Mouse (Mus musculus) myocyte (in vitro differentiated cells): ENCODE data around the gene Lingo2.

Experiments used
- CEBPB ChIP-seq: IDR thresholded peaks from 2 replicates; pipeline ENCODE4 v1.6.1; 2011; ENCODE audit warnings: mild to moderate bottlenecking, moderate library complexity; ENCODE audit not compliant: poor library complexity, insufficient read depth, severe bottlenecking
- E2F4 ChIP-seq: IDR thresholded peaks from one replicate; pipeline ENCODE4 v1.6.1; 2011; ENCODE audit warnings: mild to moderate bottlenecking, control low read depth, moderate library complexity; ENCODE audit not compliant: insufficient read depth
- MAX ChIP-seq: IDR thresholded peaks from one replicate; pipeline ENCODE4 v1.6.1; 2011; ENCODE audit warnings: low read depth, mild to moderate bottlenecking, control low read depth
- POLR2A ChIP-seq: IDR thresholded peaks from one replicate; pipeline ENCODE4 v1.6.1; 2011; ENCODE audit warnings: low read depth, mild to moderate bottlenecking, control low read depth, moderate library complexity; ENCODE audit not compliant: insufficient read length
- POLR2AphosphoS2 ChIP-seq: IDR thresholded peaks from one replicate; pipeline ENCODE4 v1.6.1; 2011; ENCODE audit warnings: low read depth, control low read depth; ENCODE audit not compliant: insufficient read length
- SRF ChIP-seq: IDR thresholded peaks from one replicate; pipeline ENCODE4 v1.6.1; 2011; ENCODE audit warnings: low read depth; ENCODE audit not compliant: control insufficient read depth, insufficient read length
- TCF12 ChIP-seq: IDR thresholded peaks from one replicate; pipeline ENCODE4 v1.6.1; 2011; ENCODE audit warnings: mild to moderate bottlenecking, control low read depth; ENCODE audit not compliant: poor library complexity, insufficient read depth, severe bottlenecking
- USF1 ChIP-seq: IDR thresholded peaks from one replicate; pipeline ENCODE4 v1.6.1; 2011; ENCODE audit warnings: low read depth, mild to moderate bottlenecking, control low read depth, moderate library complexity

GRCm38 (mm10) chr4:36435211-36435610 lies 516.3 kb downstream of the Lingo2 start:
- TF ChIP-seq CEBPB (no peak), POLR2A (no peak), USF1 (no peak), TCF12 (no peak), POLR2AphosphoS2 (no peak), MAX (no peak), SRF (no peak), E2F4 (no peak)
